Mouse (Mus musculus): ENCODE data around the gene Tjap1. TPM values are rescaled to one million over a fixed set of nuclear protein-coding genes. Genes with fewer than 3 reads are reported as not detected.

Tjap1 gene
- polyA plus RNA-seq (2012) = 11.2 and 12.7 TPM in 2 replicates

DNA sequence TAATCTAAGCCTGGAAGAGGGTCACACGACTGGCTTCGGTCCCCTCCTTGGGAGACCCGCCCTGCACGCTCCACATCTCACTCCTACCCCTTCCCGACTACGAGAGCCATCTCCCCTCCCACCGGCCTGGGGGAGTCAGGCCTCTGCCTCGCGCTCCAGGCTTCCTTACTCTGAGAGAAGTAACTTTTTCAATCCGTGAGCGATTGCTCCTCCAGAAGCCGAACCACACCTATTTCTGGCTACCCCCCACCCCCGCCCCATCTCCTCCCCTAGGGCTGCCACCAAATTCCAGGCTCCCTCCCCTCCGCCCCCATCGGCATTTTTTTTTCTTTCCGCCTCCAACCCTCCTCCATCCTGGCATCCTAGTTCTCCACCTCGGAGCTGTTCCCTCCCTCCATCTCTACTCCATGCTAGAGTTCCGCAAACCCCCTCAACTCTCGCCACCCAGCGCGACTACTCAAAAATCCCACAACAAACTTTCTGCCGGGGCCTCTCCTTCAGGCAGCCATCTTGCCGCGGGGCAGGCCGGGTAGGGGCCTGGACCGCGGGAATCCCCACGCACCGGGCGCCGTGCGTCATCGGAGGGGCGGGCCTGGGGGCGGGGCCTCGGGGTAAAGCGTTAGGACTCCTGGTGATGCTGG lies at the start of gene Tjap1:
Gene Tjap1, minus strand, starts transcription at position 544 of the 641 bp plus-strand sequence.
- peaks cover 26% of the 10 kb centered on the region for H3K4me1 ChIP-seq (ENCODE audit: control insufficient read depth)
- peaks cover 36% of the 10 kb centered on the region for H3K36me3 ChIP-seq (ENCODE audit: control insufficient read depth)
- no peak for TF ChIP-seq GATA1 (IDR thresholded peaks at IDR 0.05; ENCODE audit: low read length)
- peak within 1 kb of the TSS; percentile 91 for H3K4me3 ChIP-seq (replicated peaks)
- no peaks in the 10 kb centered on the region for H3K9me3 ChIP-seq (ENCODE audit: control insufficient read depth, low read length)
- peaks cover 9% of the 10 kb centered on the region for H3K27me3 ChIP-seq (ENCODE audit: control insufficient read depth)

DNA sequence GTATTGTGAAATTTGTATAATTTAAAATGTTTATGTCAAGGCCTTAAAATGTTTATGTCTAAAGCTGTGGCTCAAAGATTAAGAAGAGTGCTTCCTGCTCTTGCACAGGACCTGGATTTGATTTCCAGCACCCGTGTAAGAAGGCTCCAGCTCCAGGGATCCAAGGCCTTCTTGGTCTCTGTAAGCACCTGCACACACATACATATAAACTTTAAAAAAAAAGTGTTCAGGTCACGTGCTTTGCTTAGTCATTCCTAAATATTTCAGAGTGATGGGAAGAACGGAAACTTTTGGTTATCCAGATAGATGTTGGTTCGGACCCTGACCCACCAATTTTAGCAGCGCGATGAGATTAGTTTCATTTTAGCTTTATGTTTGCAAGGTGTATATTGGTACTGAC lies 45.9 kb upstream of the Tjap1 start:
- H3K27me3 ChIP-seq (ENCODE audit: control insufficient read depth) = no peaks in the 10 kb centered on the region

DNA sequence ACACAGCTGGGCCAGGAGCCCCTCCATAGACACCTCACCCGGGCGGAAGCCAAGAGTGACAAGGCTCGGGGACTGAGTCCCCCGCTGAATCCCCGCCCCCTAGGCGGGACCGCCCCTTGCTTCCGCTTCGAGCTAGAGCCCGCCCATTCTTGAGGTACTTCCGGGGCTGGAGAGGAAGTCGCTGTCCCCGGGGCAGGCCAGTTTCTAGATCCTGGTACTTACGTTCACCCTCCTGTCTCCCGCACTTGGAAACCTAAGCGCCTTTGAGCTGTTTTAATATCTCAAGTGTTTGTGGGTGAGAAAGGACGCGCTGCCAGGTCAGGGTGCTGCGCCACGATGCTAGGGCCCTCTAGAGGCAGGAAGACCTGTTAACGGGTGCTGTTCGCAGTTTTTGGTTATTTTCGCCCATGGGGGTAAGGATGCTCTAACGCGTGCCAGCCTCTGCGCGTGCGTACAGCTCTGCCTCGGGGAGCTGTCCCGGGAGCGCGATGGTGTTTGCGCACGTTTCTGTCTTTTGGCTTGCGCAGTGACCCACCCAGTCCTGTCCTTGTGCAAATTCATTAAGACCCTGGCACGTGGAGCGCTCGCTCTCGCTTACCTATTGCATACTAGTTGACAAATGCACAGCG lies 45.2 kb upstream of the Tjap1 start, which contains the start of gene Abcc10:
Gene Abcc10, minus strand, starts transcription at position 447 of the 629 bp plus-strand sequence.
- TF ChIP-seq TAL1 (IDR thresholded peaks at IDR 0.05; ENCODE audit: low read length) (no peak), GATA1 (IDR thresholded peaks at IDR 0.05; ENCODE audit: low read length) (no peak)
- H3K4me1 ChIP-seq (ENCODE audit: control insufficient read depth) = peaks cover 43% of the 10 kb centered on the region
- peak within 1 kb of the TSS; percentile 88 for H3K4me3 ChIP-seq (replicated peaks)

More for the DNA sequence above, 45.9 kb upstream of the Tjap1 start:
- Histone ChIP-seq H3K4me1 (ENCODE audit: control insufficient read depth) (peaks cover 43% of the 10 kb centered on the region), H3K4me3 (replicated peaks) (peak overlapping the region; percentile 88), H3K36me3 (ENCODE audit: control insufficient read depth) (peaks cover 2% of the 10 kb centered on the region), H3K9me3 (ENCODE audit: control insufficient read depth, low read length) (peaks cover 2% of the 10 kb centered on the region)
- TF ChIP-seq GATA1 (IDR thresholded peaks at IDR 0.05; ENCODE audit: low read length) (no peak), TAL1 (IDR thresholded peaks at IDR 0.05; ENCODE audit: low read length) (no peak)

DNA sequence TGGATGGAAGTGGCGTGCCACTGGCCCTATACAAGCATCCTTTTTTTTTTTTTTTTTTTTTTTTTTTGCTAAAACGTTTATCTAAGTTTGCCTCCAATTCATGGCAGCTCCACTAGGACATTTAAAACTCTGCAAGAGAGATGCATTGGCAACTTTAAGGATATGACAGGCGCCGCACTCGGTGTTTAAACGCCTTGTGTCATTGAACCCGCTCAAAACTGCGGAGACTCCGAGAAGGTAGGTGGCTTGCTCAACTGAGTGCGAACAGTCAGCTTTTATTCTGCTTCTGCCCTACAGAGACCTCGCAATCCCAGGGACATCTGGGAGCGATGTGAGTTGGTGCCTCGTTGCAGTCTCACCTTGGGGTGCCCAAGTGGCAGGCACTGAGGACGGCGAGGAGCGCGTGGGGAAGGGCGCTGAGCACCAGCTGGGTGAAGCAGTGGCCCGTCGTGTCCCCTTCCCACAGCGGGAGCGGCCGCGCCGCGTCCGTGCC lies 44.6 kb upstream of the Tjap1 start:
- Histone ChIP-seq H3K36me3 (ENCODE audit: control insufficient read depth) (peaks cover 10% of the 10 kb centered on the region), H3K27me3 (ENCODE audit: control insufficient read depth) (no peaks in the 10 kb centered on the region), H3K9me3 (ENCODE audit: control insufficient read depth, low read length) (no peaks in the 10 kb centered on the region), H3K4me1 (ENCODE audit: control insufficient read depth) (peaks cover 41% of the 10 kb centered on the region), H3K4me3 (replicated peaks) (peak overlapping the region; percentile 88)
- no peak for TF ChIP-seq TAL1 (IDR thresholded peaks at IDR 0.05; ENCODE audit: low read length)
- no peak for TF ChIP-seq GATA1 (IDR thresholded peaks at IDR 0.05; ENCODE audit: low read length)

More for the DNA sequence above, 45.2 kb upstream of the Tjap1 start, which contains the start of gene Abcc10:
- Histone ChIP-seq H3K36me3 (ENCODE audit: control insufficient read depth) (peaks cover 9% of the 10 kb centered on the region), H3K27me3 (ENCODE audit: control insufficient read depth) (no peaks in the 10 kb centered on the region), H3K9me3 (ENCODE audit: control insufficient read depth, low read length) (no peaks in the 10 kb centered on the region)

DNA sequence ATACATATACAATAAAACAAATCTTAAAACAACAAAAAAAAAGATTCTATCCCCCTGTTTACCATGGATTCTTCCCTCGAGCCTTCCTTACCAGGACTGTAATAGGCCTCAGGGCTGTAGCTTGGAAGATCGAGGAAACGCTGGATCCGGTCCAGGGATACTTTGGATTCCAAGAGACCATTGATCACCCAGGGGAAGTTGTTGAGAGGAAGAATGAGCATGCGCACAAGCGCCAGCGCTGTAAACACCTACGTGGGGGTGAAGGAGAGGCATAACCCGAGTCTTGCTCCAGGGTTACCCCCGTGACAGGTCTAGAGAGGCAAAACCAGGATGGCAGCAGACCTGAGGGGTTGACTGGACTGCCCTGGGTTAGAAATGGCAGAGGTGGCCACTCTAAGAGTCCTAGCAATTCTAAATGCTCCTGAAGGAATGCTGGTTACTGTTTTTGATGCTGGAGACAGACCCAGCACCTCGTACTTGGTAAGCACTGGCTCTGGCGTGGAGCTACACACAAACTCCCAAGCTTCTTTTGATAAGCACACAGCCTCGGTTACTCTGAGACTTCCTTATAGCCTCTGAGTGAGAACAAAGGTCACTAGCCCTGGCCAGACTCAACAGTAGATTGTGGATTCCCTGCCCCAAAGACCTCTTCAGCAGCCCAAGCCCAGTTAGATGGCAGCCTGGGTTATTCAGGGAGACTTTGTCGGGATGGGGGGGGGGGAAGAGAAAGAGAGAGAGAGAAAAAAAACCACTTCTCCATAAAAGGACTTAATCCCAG lies 39.4 kb upstream of the Tjap1 start:
- no peak overlapping the region for H3K4me3 ChIP-seq (replicated peaks)
- peaks cover 17% of the 10 kb centered on the region for H3K4me1 ChIP-seq (ENCODE audit: control insufficient read depth)
- H3K36me3 ChIP-seq (ENCODE audit: control insufficient read depth) = peaks cover 14% of the 10 kb centered on the region
- H3K9me3 ChIP-seq (ENCODE audit: control insufficient read depth, low read length) = peaks cover 4% of the 10 kb centered on the region
- no peaks in the 10 kb centered on the region for H3K27me3 ChIP-seq (ENCODE audit: control insufficient read depth)
- TF ChIP-seq GATA1 (IDR thresholded peaks at IDR 0.05; ENCODE audit: low read length) = no peak
- TF ChIP-seq TAL1 (IDR thresholded peaks at IDR 0.05; ENCODE audit: low read length) = no peak

DNA sequence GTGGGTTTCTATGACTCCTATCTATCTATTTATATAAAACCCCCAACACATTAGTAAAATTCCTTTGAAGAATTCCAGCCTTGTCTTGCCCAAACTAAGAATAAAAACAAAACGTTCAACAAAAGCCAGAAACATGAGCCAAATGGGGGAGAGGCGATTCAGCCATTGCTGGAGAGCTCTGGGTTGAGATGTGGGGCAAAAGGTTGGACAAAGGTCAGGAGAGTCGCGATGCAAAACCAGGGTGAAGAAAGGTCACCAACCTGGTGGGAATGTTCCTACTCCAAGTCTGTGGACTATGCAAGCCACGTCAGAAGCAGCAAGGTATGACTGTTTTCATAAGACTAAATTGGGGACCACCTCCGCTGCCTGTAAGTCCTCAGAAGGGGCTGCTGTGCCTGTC lies 37.7 kb upstream of the Tjap1 start:
- Histone ChIP-seq H3K27me3 (ENCODE audit: control insufficient read depth) (no peaks in the 10 kb centered on the region), H3K4me1 (ENCODE audit: control insufficient read depth) (peaks cover 10% of the 10 kb centered on the region), H3K4me3 (replicated peaks) (no peak overlapping the region), H3K36me3 (ENCODE audit: control insufficient read depth) (peaks cover 14% of the 10 kb centered on the region), H3K9me3 (ENCODE audit: control insufficient read depth, low read length) (peaks cover 8% of the 10 kb centered on the region)
- no peak for TF ChIP-seq TAL1 (IDR thresholded peaks at IDR 0.05; ENCODE audit: low read length)
- TF ChIP-seq GATA1 (IDR thresholded peaks at IDR 0.05; ENCODE audit: low read length) = no peak

DNA sequence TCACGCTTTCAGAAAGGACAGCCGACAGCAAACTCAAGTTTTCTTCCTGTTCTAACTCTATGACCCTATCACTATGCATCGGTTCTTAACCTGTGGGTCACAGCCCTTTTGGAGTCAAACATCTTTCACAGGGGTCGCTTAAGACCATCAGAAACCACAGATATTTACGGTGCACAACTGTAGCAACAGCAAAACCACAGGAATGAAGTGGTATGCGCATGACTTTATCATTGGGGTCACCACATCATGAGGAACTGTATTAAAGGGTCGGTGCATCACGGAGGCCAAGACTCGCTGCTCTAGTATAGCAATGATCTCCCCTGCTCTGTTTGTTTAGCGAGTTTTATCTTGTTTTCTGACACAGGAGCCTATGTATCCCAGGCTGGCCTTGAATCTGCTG lies 33.0 kb upstream of the Tjap1 start:
- H3K36me3 ChIP-seq (ENCODE audit: control insufficient read depth) = peaks cover 2% of the 10 kb centered on the region; the same call in 1 of the 2 replicates
- H3K27me3 ChIP-seq (ENCODE audit: control insufficient read depth) = no peaks in the 10 kb centered on the region
- H3K4me1 ChIP-seq (ENCODE audit: control insufficient read depth) = peaks cover 2% of the 10 kb centered on the region; the same call in 1 of the 2 replicates
- H3K4me3 ChIP-seq (replicated peaks) = no peak overlapping the region
- peaks cover 4% of the 10 kb centered on the region; the same call in 1 of the 2 replicates for H3K9me3 ChIP-seq (ENCODE audit: control insufficient read depth, low read length)
- TF ChIP-seq GATA1 (IDR thresholded peaks at IDR 0.05; ENCODE audit: low read length) (no peak), TAL1 (IDR thresholded peaks at IDR 0.05; ENCODE audit: low read length) (no peak)

DNA sequence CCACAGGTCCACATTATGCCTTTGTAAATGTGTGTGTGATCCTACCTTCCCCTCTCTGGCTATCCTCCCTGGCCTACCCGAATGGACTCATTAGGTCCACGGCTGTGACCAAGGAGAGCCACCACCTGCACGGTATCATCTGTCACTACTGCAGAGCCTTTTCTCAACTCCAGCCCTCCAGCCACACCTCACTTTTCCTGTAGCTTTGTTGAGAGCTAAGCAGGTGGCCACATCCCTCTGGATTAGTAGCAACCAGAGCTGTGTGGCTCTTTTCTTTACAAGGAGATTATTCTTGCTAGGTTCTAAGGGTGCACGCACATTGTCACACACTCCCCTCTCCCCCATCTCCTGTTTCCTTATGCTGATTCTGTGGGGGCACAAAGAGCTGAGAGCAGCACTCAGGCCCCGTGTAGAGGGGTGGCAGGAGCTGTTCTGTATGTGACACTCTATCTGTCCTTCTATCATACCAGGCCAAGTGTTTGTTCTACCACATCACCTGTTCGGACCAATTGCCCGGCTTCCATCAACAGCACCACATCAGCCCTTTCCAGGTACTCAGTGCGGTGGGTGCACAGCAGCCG lies 30.4 kb upstream of the Tjap1 start:
- H3K36me3 ChIP-seq (ENCODE audit: control insufficient read depth) = peaks cover 7% of the 10 kb centered on the region

More for the DNA sequence above, 30.4 kb upstream of the Tjap1 start:
- TF ChIP-seq TAL1 (IDR thresholded peaks at IDR 0.05; ENCODE audit: low read length) (no peak), GATA1 (IDR thresholded peaks at IDR 0.05; ENCODE audit: low read length) (no peak)
- Histone ChIP-seq H3K27me3 (ENCODE audit: control insufficient read depth) (no peaks in the 10 kb centered on the region), H3K4me3 (replicated peaks) (no peak overlapping the region), H3K9me3 (ENCODE audit: control insufficient read depth, low read length) (peaks cover 4% of the 10 kb centered on the region; the same call in 1 of the 2 replicates), H3K4me1 (ENCODE audit: control insufficient read depth) (no peaks in the 10 kb centered on the region)
